Mouse (Mus musculus): Measurements from ENCODE around the gene Eci1.

The Eci1 gene

GRCm38 (mm10) chr17:24426471-24427169, at the start of gene Eci1:
Gene Eci1, plus strand, starts transcription at chr17:24426641.
- peak; percentile 96 to 98 for DNase-seq

GRCm38 (mm10) chr17:24378496-24378895, 47.9 kb upstream of the Eci1 start:
- DNase-seq: no peak

- DNase-seq: no peak
Observed at GRCm38 (mm10) chr17:24383789-24384188, 42.7 kb upstream of the Eci1 start.

- no peak for DNase-seq
Observed at GRCm38 (mm10) chr17:24388711-24389110, 37.7 kb upstream of the Eci1 start.

- peak; percentile 69 to 71 for DNase-seq
Observed at GRCm38 (mm10) chr17:24389865-24390264, 36.6 kb upstream of the Eci1 start.

GRCm38 (mm10) chr17:24391149-24391548, 35.3 kb upstream of the Eci1 start:
- peak; percentile 35 to 50 for DNase-seq

- no peak for DNase-seq
Observed at GRCm38 (mm10) chr17:24393527-24393926, 32.9 kb upstream of the Eci1 start.

- DNase-seq: no peak
Observed at GRCm38 (mm10) chr17:24394456-24394855, 32.0 kb upstream of the Eci1 start.

- no peak for DNase-seq
Observed at GRCm38 (mm10) chr17:24402371-24402770, 24.1 kb upstream of the Eci1 start.

- peak; percentile 68 to 69 for DNase-seq
Observed at GRCm38 (mm10) chr17:24407116-24407803, 19.2 kb upstream of the Eci1 start.

GRCm38 (mm10) chr17:24413557-24414211, 12.8 kb upstream of the Eci1 start:
- no peak for DNase-seq

- DNase-seq: peak; percentile 92
Observed at GRCm38 (mm10) chr17:24414230-24414976, 12.0 kb upstream of the Eci1 start, which contains the start of gene Rnps1. Gene Rnps1, plus strand, starts transcription at chr17:24414565.

GRCm38 (mm10) chr17:24415011-24415410, 11.4 kb upstream of the Eci1 start:
- DNase-seq: no peak

- no peak for DNase-seq
Observed at GRCm38 (mm10) chr17:24416051-24416652, 10.3 kb upstream of the Eci1 start.

GRCm38 (mm10) chr17:24423114-24423513, 3.3 kb upstream of the Eci1 start:
- no peak for DNase-seq

- DNase-seq: no peak
Observed at GRCm38 (mm10) chr17:24424489-24424888, 2.0 kb upstream of the Eci1 start.

GRCm38 (mm10) chr17:24425326-24425725, 1.1 kb upstream of the Eci1 start:
- peak in 1 of 2 experiments; percentile 52 for DNase-seq

GRCm38 (mm10) chr17:24425905-24426304, 536 bp upstream of the Eci1 start:
- no peak for DNase-seq

- DNase-seq: no peak
Observed at GRCm38 (mm10) chr17:24427170-24427557, 723 bp downstream of the Eci1 start.

GRCm38 (mm10) chr17:24429201-24429983, 3.0 kb downstream of the Eci1 start:
- no peak for DNase-seq

GRCm38 (mm10) chr17:24437016-24437415, 10.6 kb downstream of the Eci1 start:
- DNase-seq: peak; percentile 47 to 67

- no peak for DNase-seq
Observed at GRCm38 (mm10) chr17:24440377-24440776, 13.9 kb downstream of the Eci1 start.

All from cerebellum, postnatal 36 days (tissue).